Mouse (Mus musculus) ES-E14 (cell line): ENCODE data around the gene Ggt7. TPM values are rescaled to one million over a fixed set of nuclear protein-coding genes. Genes with fewer than 3 reads are reported as not detected.
A peak's percentile ranks its signal among the peaks of the same experiment; 100 is the strongest.

Source experiments
- DNase-seq: peaks from one replicate; pipeline ENCODE4 v3.0.0-alpha.2; 2013; ENCODE audit warnings: low read depth, low spot score
- H3K27ac ChIP-seq: 2 replicates; pipeline ENCODE4 v1.5.1; 2012; ENCODE audit warnings: low read depth, mild to moderate bottlenecking, low read length, moderate library complexity, mixed read lengths; ENCODE audit not compliant: poor library complexity, insufficient read depth, severe bottlenecking
- H3K36me3 ChIP-seq: 2 replicates; pipeline ENCODE4 v1.6.1; 2012; ENCODE audit warnings: mild to moderate bottlenecking, low read length, moderate library complexity, mixed read lengths; ENCODE audit not compliant: control insufficient read depth, poor library complexity, insufficient read depth, severe bottlenecking
- H3K4me1 ChIP-seq, 2 experiments: fragments of 150-350 bp in 1 of 2; sonication (generic) in 1 of 2; 2 replicates each; pipeline ENCODE4 v1.6.1; 2012; ENCODE audit warnings: low read length in 2 of 2, mild to moderate bottlenecking in 1 of 2, mixed read lengths in 1 of 2; ENCODE audit not compliant: control insufficient read depth in 2 of 2, insufficient read depth in 2 of 2, poor library complexity in 1 of 2
- H3K4me3 ChIP-seq, 2 experiments: fragments of 150-350 bp in 1 of 2; sonication (generic) in 1 of 2; 2 replicates each; pipeline ENCODE4 v1.5.1; 2012; ENCODE audit warnings: low read length in 2 of 2, low read depth in 1 of 2, mild to moderate bottlenecking in 1 of 2, mixed read lengths in 1 of 2; ENCODE audit not compliant: insufficient read depth in 1 of 2, poor library complexity in 1 of 2, severe bottlenecking in 1 of 2
- H3K9ac ChIP-seq: 2 replicates; pipeline ENCODE4 v1.6.1; 2012; ENCODE audit warnings: low read depth, mild to moderate bottlenecking, low read length, mixed read lengths; ENCODE audit not compliant: poor library complexity, insufficient read depth, severe bottlenecking
- H3K9me3 ChIP-seq: fragments of 150-350 bp; sonication (generic); 2 replicates; pipeline ENCODE4 v1.6.1; 2012; ENCODE audit warnings: low read depth, mild to moderate bottlenecking, low read length; ENCODE audit not compliant: control insufficient read depth, insufficient read depth
- CHD2 ChIP-seq: IDR thresholded peaks from 2 replicates; pipeline ENCODE4 v1.6.1; 2014; ENCODE audit warnings: mild to moderate bottlenecking, low read depth, low read length, inconsistent platforms
- HCFC1 ChIP-seq: IDR thresholded peaks from 2 replicates; pipeline ENCODE4 v1.6.1; 2012; ENCODE audit warnings: low read length, inconsistent platforms, borderline replicate concordance; ENCODE audit not compliant: insufficient read depth
- MAFK ChIP-seq: IDR thresholded peaks from 2 replicates; pipeline ENCODE4 v1.6.1; 2014; ENCODE audit warnings: mild to moderate bottlenecking, low read depth, low read length, inconsistent platforms; ENCODE audit not compliant: insufficient read depth
- ZC3H11A ChIP-seq: IDR thresholded peaks from 2 replicates; pipeline ENCODE4 v1.6.1; 2012; ENCODE audit warnings: low read depth, mild to moderate bottlenecking, inconsistent platforms, low read length, borderline replicate concordance
- ZNF384 ChIP-seq: IDR thresholded peaks from 2 replicates; pipeline ENCODE4 v1.6.1; 2012; ENCODE audit warnings: low read depth, low read length, inconsistent platforms
- in situ Hi-C, 2 experiments: fragments of 600-800 bp; cut with MboI; formaldehyde crosslinking; loops; one replicate each; pipeline ENCODE4 v1.15.1; 2025; ENCODE audit warnings: low sequenced_read_pairs in 2 of 2, inconsistent platforms in 1 of 2; ENCODE audit not compliant: unreplicated experiment in 2 of 2
- total RNA-seq: library from RNA; depleted of rRNA; stranded (reverse); fragments of 300-350 nt; gene quantifications from 2 replicates; pipeline ENCODE4 v1.2.3, GENCODE M21; 2012

Gene Ggt7
- total RNA-seq, 1 experiment: 3.6 TPM

GRCm38 (mm10) chr2:155513543-155513942 lies 4.5 kb downstream of the Ggt7 start:
- TF ChIP-seq HCFC1: no peak
- TF ChIP-seq ZNF384: no peak
- no peak for TF ChIP-seq ZC3H11A
- DNase-seq: no peak
- H3K4me3 ChIP-seq: no peak overlapping the region
- no peaks in the 10 kb centered on the region for H3K36me3 ChIP-seq
- H3K27ac ChIP-seq: no peak overlapping the region
- no peaks in the 10 kb centered on the region for H3K9me3 ChIP-seq
- H3K4me1 ChIP-seq: peaks cover under 1 to 7% of the 10 kb centered on the region in 2 experiments; a peak in 1 of 4 replicates
- in situ Hi-C loops: loop anchor here (10.0 kb wide), 2 partner anchors 101 to 241 kb away; partner anchors contain the start of genes Myh7b (in 1 of the 2) and Procr (in 1 of the 2)
- no peak overlapping the region for H3K9ac ChIP-seq

DNA sequence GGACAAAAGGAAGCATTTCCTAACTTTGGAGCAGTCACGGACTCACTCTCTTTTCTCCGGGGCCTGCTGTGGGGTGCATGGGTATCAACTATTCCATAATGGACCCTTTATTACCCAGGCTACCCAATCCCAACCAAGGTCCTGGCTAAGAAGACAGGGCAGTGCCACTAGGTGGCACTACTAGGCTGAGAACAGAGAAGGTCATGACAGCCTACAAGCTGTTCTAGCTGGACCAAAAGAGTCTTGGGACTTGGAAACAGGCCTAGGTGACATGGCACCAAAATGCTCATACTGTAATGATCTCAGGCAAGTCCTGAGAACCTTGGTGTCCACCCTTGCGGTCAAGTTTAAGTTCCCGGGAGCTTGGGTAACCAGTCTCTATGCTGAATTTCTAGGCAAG lies 5.6 kb downstream of the Ggt7 start:
- peak; percentile 66 for DNase-seq
- H3K9me3 ChIP-seq: no peaks in the 10 kb centered on the region
- peaks cover 0 to 9% of the 10 kb centered on the region in 2 experiments; a peak in 1 of 4 replicates for H3K4me1 ChIP-seq
- TF ChIP-seq CHD2 (no peak), MAFK (no peak), ZC3H11A (peak; percentile 66; the same call in 1 of the 2 replicates), HCFC1 (no peak), ZNF384 (no peak)
- H3K36me3 ChIP-seq: no peaks in the 10 kb centered on the region
- in situ Hi-C loops: loop anchor here (10.0 kb wide), 2 partner anchors 102 to 242 kb away; partner anchors contain the start of genes Myh7b (in 1 of the 2) and Procr (in 1 of the 2)
- no peak overlapping the region for H3K4me3 ChIP-seq
- H3K9ac ChIP-seq: no peak overlapping the region
- no peak overlapping the region for H3K27ac ChIP-seq

- TF ChIP-seq HCFC1 (no peak), ZC3H11A (no peak), MAFK (no peak), CHD2 (no peak), ZNF384 (no peak)
- no peaks in the 10 kb centered on the region for H3K9me3 ChIP-seq
- H3K4me3 ChIP-seq: no peak overlapping the region
- no peaks in the 10 kb centered on the region for H3K36me3 ChIP-seq
- peaks cover 0 to 11% of the 10 kb centered on the region in 2 experiments; a peak in 1 of 4 replicates for H3K4me1 ChIP-seq
- in situ Hi-C loops: loop anchor here in 1 of 2 experiments (10.0 kb wide), 1 partner anchor 267 kb away; the partner anchor contains the start of gene Mmp24
- H3K27ac ChIP-seq: no peak overlapping the region
- H3K9ac ChIP-seq: no peak overlapping the region
- DNase-seq: no peak
Measured at GRCm38 (mm10) chr2:155507721-155508470, 10.1 kb downstream of the Ggt7 start.

DNA sequence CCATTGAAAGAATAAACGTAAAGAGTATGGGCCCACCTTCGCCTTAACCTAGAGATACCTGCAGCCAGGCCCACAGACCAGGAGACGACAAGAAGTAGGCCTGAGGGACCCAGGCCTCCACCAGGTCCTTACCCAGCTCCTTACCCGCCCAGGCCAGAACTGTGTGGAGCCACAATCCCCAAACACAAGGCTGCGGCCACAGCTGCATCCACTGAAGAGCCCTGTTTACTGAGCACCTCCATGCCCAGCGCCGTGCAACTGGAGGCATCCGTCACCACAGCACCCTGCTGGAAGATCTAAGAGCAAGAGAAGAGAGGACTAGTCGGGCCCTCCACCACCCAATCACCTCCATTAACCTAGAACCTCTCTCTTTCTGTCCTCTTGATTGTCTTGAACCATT lies 12.2 kb downstream of the Ggt7 start:
- in situ Hi-C loops: loop anchor here in 1 of 2 experiments (10.0 kb wide), 1 partner anchor 269 kb away; the partner anchor contains the start of gene Mmp24
- H3K27ac ChIP-seq: no peak overlapping the region
- no peaks in the 10 kb centered on the region for H3K36me3 ChIP-seq
- H3K4me3 ChIP-seq: peak overlapping the region in 1 of 2 experiments; percentile 46; a peak in 2 of 4 replicates
- DNase-seq: no peak
- no peak overlapping the region for H3K9ac ChIP-seq
- H3K4me1 ChIP-seq: peaks cover 0 to 14% of the 10 kb centered on the region in 2 experiments; a peak in 1 of 4 replicates
- no peaks in the 10 kb centered on the region for H3K9me3 ChIP-seq
- TF ChIP-seq HCFC1 (no peak), ZC3H11A (no peak), CHD2 (no peak), ZNF384 (no peak), MAFK (no peak)
